Mouse (Mus musculus) layer of hippocampus, postnatal 25 days (tissue): ENCODE data around the gene Zfp36l1. TPM values are rescaled to one million over a fixed set of nuclear protein-coding genes. Genes with fewer than 3 reads are reported as not detected.

Experiments used
- DNase-seq, 2 experiments: peaks; one replicate each; pipeline ENCODE4 v3.0.0; 2022; ENCODE audit warnings: mixed read lengths in 2 of 2, low spot score in 1 of 2; ENCODE audit errors: extremely low spot score in 1 of 2
- total RNA-seq, 2 experiments: library from RNA; stranded (reverse); gene quantifications; 2 replicates each; pipeline ENCODE4 v1.2.3; 2021

The Zfp36l1 gene
- total RNA-seq, 2 experiments from 2014 or later, result 37.2 to 40.8 TPM

DNA sequence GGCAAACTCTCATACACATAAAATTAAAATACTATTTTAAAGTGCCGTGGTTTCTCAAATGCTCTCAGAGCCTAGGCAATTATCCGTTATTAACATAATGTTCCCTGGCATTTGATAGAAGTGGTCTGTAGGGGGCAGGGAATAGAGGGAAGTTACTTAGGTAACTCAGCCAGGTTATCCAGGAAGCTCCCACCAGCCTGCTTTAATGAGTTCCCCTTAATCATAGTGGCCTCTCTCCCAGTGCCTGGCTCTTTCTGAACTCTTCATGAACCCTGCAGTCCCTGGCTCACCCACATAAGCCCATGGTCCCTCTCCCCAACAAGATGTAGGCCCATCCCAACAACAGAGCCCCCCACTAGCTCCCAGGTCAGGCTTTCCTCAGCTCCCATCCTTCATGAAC is 31.4 kb downstream of the Zfp36l1 start:
- no peak for DNase-seq

DNA sequence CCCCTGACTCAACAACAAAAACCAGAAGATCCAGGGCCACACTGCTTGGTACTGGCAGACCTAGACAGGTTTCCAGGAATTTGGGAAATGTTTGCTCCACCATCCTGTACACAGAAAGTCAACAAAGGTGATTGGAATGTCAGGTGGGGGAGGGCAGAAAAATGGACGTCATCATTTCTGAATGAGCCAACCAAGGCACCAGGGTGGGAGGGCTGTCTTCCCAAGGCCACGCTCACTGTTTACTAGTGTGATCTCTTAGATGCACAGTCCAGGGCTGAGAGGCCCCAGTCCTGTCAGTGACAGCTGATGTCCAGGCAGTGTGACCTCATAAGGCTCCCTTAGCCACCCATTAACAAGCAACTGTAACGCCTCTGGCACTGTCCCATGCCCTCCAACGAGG is 32.9 kb downstream of the Zfp36l1 start:
- DNase-seq, result no peak

DNA sequence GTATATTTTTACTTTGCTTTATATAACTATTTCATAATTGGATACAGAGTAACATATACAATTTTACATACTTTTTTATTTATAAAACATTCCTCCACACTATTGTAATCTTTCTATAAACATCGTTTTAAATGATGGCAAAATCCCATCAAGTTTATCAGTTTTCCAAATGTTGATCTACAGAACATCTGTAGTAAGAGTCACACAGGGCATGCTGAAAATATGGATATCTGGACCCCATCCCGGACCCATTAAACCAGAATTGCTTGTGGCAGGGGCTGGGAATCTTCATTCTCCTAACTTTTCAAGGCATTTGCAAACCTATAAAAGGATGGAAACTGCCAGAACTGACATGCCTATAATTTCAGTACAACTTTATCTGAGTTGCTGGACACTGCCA is 38.5 kb downstream of the Zfp36l1 start:
- no peak for DNase-seq

DNA sequence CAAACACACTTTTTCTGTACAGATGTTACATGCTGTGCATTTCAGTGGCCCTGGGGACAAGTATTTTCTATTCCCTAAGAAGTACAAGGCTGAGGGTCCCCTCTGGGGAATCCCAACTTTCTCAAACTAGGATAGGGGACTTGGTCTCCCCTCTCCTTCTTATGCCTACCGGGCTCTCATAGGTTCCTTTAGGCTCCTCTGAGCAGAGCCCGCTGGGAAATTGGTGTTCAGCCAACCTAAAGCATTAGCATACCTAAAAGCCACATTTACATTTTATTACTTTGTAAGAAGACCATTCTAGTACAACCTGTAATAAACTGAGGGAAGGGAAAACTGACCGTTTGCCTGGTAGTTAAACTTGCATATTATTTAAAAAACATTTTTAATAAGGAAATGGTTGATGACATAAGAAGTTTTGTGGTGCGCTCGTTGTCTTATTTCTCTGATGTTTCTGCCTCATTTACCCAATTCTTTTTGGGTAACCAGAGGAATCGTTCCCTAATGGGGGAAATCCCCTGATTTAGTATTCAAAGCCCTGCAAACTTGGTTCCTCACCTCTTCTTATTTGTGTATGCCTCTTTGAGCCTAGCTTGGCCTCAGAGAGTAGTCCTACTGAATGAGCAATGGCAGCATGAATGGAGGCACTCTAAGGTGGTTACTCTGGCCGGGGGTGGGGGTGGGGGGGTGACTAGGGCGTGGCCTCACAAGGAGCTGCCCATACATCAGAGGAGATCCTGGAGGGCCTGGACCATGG is 42.1 kb downstream of the Zfp36l1 start:
- no peak for DNase-seq

DNA sequence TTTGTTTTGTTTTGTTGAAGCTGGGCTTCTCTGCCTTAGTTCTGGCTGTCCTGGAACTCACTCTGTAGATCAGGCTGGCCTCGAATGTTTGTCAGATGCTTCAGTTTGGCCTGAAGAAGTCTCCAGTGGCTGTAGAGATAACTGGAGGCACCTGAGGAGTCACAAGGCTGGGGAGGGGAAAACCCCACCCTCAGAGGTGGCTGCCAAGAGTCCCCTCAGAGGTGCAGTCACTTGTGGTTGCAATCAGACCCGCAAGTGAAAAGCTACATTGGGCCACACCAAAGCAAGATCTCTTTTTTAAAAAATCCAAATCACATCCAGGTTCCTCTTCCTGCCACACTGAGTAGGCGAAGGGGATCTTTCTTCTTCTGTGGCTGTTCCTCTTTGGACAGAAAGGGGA is 43.8 kb downstream of the Zfp36l1 start:
- DNase-seq, result no peak

DNA sequence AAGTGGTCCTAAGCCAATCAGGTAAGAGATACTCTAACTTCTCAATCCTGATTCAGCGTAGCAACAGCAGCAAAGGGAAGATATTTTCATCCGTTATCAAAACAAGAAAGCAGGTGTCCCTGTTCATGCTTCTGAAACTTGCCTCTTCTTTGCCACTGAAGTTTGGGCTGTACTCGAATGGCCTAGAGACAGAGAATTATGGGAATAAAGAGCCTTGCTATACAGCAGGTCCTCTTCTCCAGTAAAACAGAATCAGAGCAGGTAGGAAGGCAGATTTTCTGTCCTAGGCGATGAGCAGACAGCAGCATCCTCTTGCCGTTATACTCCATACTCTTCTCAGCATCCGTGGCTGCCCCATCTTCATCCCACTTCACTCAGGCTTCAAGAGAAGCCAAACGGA is 44.8 kb downstream of the Zfp36l1 start:
- DNase-seq, result no peak

DNA sequence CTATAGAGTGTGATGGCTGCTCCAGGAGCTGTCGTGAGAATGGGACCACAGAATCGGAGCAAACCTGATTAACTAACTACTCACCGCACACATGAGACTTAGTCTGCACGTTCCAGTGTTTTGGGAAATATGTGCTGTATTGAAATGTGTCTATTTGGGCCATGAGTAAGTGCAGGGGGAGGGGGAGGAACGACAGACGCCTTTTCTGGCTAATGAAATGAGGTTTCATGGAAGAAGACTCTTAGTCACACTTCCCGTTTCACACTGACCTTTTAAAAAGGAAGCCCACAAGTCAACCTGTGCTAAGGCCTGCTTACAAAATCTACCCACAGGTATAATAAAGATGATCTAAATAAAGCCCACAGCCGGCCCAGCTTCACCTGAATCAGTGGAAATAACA is 47.8 kb downstream of the Zfp36l1 start:
- no peak for DNase-seq

DNA sequence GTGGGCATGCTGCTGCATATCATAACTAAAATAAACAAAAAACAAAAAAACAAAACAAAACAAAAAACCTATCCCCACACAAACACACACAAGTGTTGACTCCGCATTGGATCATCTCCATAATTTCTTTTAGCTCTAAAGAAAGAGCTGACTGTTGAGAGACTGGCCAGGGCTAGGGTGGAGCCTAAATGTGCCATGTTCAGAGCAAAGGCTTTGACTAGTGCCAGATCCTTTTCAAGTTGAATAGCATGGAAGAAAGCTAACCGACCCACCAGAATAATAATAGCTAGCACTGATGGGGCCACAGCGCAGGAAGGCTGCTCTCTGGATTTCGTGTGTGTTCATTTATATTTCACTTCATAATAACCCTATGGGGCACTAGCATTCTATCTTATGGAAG is 48.5 kb downstream of the Zfp36l1 start:
- no peak for DNase-seq

DNA sequence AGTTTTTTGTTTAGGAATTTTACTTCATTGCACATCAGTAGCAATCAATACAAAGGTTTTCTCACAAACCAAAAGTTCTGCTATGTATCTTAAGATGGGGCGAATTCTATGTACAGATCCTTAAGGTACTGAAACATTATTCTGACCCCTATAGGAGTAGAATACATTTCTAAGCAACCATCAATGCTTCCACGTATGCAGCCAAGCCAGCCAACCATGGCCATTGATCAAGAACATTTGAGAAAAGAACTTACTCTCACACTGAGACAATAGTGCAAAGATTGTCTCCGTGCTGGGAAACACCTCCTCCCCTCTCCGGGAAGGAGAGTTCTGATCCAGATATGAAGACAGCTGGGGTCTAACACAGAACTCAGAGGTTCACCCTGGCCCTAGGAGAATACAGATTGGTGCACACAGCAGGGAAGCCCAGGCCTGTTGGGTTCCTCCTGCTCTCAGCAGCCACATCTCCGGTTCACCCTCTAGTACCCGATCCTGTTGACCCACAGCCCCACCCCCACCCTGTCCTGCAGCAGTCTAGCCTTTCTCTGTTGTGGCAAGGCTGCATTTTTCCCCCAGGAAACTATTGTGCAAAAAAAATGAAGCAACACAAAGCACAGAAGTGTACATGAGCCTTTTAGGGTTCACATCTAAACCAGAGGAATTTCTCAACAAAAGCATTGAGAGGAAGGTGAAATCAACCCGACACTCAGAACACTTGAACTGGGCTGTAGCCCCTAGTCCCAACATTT is 49.2 kb downstream of the Zfp36l1 start:
- DNase-seq, result no peak

DNA sequence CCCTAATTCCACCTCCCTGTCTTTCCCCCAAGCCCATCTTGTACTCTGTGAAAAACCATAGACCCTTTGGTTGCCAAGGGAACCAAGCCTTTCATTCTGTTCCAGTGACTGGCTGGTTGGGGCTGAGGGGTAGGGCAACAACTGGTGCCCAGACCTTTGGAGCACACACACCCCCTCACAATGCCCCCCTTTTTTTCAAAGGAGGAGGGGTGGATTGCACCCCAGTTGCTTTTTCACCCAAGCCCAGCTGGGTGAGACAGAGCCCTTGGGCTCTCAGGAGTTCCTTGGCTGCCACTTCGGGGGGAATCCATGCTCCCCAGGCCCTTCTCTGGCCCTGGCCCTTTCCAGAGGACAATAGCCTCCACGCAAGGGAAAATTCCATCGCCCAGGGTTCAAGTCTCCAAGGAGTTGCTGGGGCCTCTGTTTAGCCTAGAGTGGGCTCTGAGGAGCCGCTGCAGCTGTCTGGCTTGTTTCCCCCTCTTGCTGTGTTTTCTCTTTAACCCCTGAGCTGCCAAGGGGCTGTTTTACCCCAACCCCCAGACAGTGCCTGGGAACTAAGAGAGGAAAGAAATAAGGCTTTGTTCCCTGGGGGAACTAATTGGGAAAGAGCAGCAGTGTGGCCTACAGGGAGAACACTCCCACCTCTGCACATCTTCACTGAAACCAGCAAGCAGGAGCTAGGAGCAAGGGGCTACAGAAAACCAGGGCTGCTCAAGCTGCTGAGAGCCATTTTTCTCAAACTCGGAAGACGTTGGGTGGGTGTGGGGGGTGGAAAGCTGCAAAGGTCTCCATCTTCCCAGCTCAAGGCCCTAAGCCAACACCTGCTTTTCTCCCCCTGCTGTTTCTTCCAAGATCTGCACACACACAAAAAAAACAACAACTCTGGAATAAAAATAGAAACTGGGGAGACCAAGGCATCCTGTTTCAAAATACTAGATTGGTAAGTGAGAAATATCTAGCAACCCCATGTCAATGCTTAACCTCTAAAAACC is 50.1 kb downstream of the Zfp36l1 start:
- DNase-seq, result peak; percentile 7 to 16

DNA sequence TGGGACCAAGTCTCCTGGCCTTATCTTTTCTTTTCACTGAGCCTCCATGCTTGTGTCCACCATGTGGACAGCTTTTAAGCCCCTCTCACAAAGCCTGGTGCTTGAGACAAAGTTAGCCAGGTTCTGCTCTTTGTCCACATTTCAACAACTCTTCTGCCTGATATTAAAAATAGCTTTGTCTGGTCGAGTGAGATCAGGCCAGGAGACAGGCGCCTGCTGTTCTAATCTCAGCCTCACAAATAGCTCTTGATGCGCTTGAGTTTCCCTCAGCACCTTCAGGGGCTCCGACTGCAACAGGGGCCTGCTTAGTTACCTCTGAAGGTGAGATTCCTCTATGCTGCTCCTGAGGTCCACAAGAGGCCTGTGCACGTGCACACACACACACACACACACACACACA is 51.0 kb downstream of the Zfp36l1 start:
- DNase-seq, result no peak

DNA sequence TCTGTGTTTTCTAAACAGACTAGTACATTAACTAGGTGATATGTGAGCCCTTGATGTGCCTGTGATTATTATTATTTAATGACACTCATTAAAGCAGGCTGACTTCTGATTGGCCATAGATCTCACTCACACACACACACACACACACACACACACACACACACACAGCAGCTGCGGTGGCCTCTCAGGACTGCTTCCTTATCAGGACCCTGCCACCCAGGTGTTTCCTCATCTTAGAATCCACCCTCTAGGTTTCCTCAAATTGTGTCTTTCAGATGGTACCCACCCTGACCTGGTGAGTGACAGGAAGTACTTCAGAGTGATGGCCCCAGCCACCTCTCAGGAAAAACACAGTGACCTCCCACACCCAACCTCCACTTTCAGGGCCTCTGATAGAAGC is 52.0 kb downstream of the Zfp36l1 start:
- DNase-seq, result no peak

DNA sequence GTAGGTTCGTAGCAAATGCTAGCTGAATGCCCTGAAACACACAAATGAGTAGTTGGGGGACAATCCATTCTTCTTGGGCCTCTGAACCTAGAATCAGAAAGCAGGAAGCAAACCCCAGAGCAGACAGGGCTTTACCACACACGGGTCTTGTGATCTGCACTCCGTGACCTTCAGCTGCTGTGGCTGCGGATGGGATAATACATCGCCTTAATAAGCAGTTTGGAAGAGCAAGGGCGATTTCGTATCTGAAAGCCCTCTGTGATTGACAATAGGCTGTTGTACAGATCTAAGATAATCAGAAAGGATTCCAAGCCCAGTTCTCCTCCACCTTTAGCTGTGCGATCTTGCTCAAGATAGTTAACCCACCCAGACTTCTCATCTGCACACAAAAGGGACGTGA is 52.5 kb downstream of the Zfp36l1 start:
- no peak for DNase-seq

DNA sequence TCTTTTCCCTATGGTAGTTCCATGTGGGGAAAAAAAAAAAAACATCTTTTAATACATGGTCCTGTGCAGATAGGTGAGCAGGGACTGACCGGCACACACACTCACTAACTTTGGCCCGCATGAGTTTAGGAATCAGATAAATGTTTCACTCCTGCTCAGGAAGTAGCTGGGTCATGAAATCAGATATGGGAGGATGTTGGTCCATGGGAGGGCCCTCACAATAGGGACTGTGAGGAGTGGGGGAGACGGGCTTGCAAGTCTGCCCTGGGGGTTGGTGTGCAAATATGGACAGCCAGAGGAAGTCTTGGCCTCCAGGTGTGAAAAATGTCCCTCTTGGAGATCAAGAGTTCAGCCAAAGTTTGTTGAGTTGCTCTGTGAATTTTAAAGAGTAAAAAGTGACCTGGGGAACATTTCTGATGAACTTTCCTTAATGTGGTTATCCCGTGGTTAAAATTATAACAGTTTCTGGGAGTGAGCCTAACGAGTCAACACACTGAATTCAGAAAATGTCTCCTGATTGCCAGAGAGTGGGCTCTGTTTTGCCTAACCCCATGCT is 53.0 kb downstream of the Zfp36l1 start:
- no peak for DNase-seq

Other genes starting within 250 kb of the Zfp36l1 start
- gene Actn1, start 147.4 kb upstream of the Zfp36l1 start, total RNA-seq, result 100 to 1,000 TPM in 1 of 2 experiments, 10 to 100 TPM in 1; 93.4 to 102 TPM